Mouse (Mus musculus): ENCODE measurements around the gene Klk12. TPM values are rescaled to one million over a fixed set of nuclear protein-coding genes. Genes with fewer than 3 reads are reported as not detected.

Klk12 gene
- polyA plus RNA-seq, 1 experiment, result not detected

DNA sequence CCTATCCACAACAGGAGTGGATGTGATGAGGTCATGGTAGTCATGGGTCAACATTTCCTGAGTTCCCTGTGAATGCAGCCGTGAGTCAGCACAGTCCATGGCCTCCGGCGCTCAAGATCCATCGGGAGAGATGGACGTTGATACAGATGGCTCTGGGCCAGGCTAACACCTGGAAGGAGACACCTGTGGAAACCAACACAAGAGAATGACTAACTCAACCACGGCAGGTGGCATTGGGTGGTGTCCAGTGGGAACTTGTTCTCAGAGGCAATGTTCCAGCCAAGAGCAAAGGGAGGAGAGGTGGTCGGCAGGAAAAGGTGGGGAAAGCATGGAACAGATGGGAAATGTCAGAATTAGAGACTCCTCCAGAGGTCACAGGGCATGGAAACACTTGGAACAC is 52.9 kb downstream of the Klk12 start:
- no peaks in the 10 kb centered on the region for H3K4me1 ChIP-seq (ENCODE audit: control insufficient read depth, insufficient read depth, low read length)
- H3K4me3 ChIP-seq (ENCODE audit: insufficient read depth, low read length), result no peak overlapping the region
- TF ChIP-seq CTCF (IDR thresholded peaks at IDR 0.05; ENCODE audit: borderline replicate concordance, insufficient read depth, low read length), result no peak
- TF ChIP-seq POLR2A (IDR thresholded peaks at IDR 0.05; ENCODE audit: low read depth, low read length), result no peak
- H3K27ac ChIP-seq (ENCODE audit: insufficient read depth, low read length), result no peak overlapping the region

Other genes starting within 250 kb of the Klk12 start
- 0.72 TPM in 1 of 2 replicates, not detected in the other for gene Cd33, start 224.5 kb upstream of the Klk12 start, polyA plus RNA-seq (2011; ENCODE audit: insufficient read length, low read depth, missing spikeins)
- gene Zfp658, start 206.6 kb upstream of the Klk12 start, polyA plus RNA-seq (2011; ENCODE audit: insufficient read length, low read depth, missing spikeins), result 2.8 and 4.1 TPM in 2 replicates
- 19.8 and 24.2 TPM in 2 replicates for gene Zfp719, start 189.3 kb upstream of the Klk12 start, polyA plus RNA-seq (2011; ENCODE audit: insufficient read length, low read depth, missing spikeins)
- gene Zfp819, start 161.7 kb upstream of the Klk12 start, polyA plus RNA-seq (2011; ENCODE audit: insufficient read length, low read depth, missing spikeins), result not detected in 2 replicates
- gene Ceacam18, start 134.2 kb upstream of the Klk12 start, polyA plus RNA-seq (2011; ENCODE audit: insufficient read length, low read depth, missing spikeins), result not detected in 2 replicates
- gene Siglece, start 108.7 kb upstream of the Klk12 start, polyA plus RNA-seq (2011; ENCODE audit: insufficient read length, low read depth, missing spikeins), result not detected in 2 replicates
- gene Ctu1, start 96.9 kb upstream of the Klk12 start, polyA plus RNA-seq (2011; ENCODE audit: insufficient read length, low read depth, missing spikeins), result 6.5 and 6.6 TPM in 2 replicates
- gene Klk14, start 78.5 kb upstream of the Klk12 start, polyA plus RNA-seq (2011; ENCODE audit: insufficient read length, low read depth, missing spikeins), result not detected in 2 replicates
- gene Klk13, start 56.3 kb upstream of the Klk12 start, polyA plus RNA-seq (2011; ENCODE audit: insufficient read length, low read depth, missing spikeins), result not detected in 2 replicates
- not detected in 2 replicates for gene Klk11, start 5.7 kb downstream of the Klk12 start, polyA plus RNA-seq (2011; ENCODE audit: insufficient read length, low read depth, missing spikeins)
- gene Klk10, start 12.1 kb downstream of the Klk12 start, polyA plus RNA-seq (2011; ENCODE audit: insufficient read length, low read depth, missing spikeins), result 0.63 and 1.8 TPM in 2 replicates
- gene Klk9, start 23.0 kb downstream of the Klk12 start, polyA plus RNA-seq (2011; ENCODE audit: insufficient read length, low read depth, missing spikeins), result not detected in 2 replicates
- 6.2 and 12.8 TPM in 2 replicates for gene Klk8, start 28.7 kb downstream of the Klk12 start, polyA plus RNA-seq (2011; ENCODE audit: insufficient read length, low read depth, missing spikeins)
- gene Klk7, start 42.4 kb downstream of the Klk12 start, polyA plus RNA-seq (2011; ENCODE audit: insufficient read length, low read depth, missing spikeins), result not detected in 2 replicates
- not detected in 2 replicates for gene Klk6, start 55.6 kb downstream of the Klk12 start, polyA plus RNA-seq (2011; ENCODE audit: insufficient read length, low read depth, missing spikeins)
- gene Klk5, start 73.1 kb downstream of the Klk12 start, polyA plus RNA-seq (2011; ENCODE audit: insufficient read length, low read depth, missing spikeins), result not detected in 2 replicates
- gene Klk4, start 112.3 kb downstream of the Klk12 start, polyA plus RNA-seq (2011; ENCODE audit: insufficient read length, low read depth, missing spikeins), result not detected in 2 replicates
- gene Klk15, start 164.8 kb downstream of the Klk12 start, polyA plus RNA-seq (2011; ENCODE audit: insufficient read length, low read depth, missing spikeins), result not detected in 2 replicates
- gene Klk1b8, start 181.8 kb downstream of the Klk12 start, polyA plus RNA-seq (2011; ENCODE audit: insufficient read length, low read depth, missing spikeins), result not detected in 2 replicates
- gene Klk1b1, start 197.9 kb downstream of the Klk12 start, polyA plus RNA-seq (2011; ENCODE audit: insufficient read length, low read depth, missing spikeins), result not detected in 2 replicates
- gene Klk1b9, start 207.2 kb downstream of the Klk12 start, polyA plus RNA-seq (2011; ENCODE audit: insufficient read length, low read depth, missing spikeins), result not detected in 2 replicates
- not detected in 2 replicates for gene Klk1b11, start 227.0 kb downstream of the Klk12 start, polyA plus RNA-seq (2011; ENCODE audit: insufficient read length, low read depth, missing spikeins)
- gene Klk1b26, start 243.3 kb downstream of the Klk12 start, polyA plus RNA-seq (2011; ENCODE audit: insufficient read length, low read depth, missing spikeins), result not detected in 2 replicates

All from embryonic fibroblast, embryonic 13.5 days (primary cell).